Mouse (Mus musculus) liver, postnatal 0 days (tissue): Measurements from ENCODE around the gene Sdk1. TPM values are rescaled to one million over a fixed set of nuclear protein-coding genes. Genes with fewer than 3 reads are reported as not detected.

ENCODE experiments used
- ATAC-seq: fragments of 200-750 bp; cut with Nextera tagmentation; 2 replicates; pipeline ENCODE4 v1.8.0; 2017; ENCODE audit warnings: mild to moderate bottlenecking, moderate library complexity
- DNase-seq: peaks from one replicate; pipeline ENCODE4 v3.0.0-alpha.2; 2016
- H3K27ac ChIP-seq: fragments of 300-500 bp; sonication (generic); 2 replicates; pipeline ENCODE4 v1.5.1; 2014; ENCODE audit warnings: antibody characterized with exemption, moderate library complexity, mild to moderate bottlenecking, low read depth
- H3K27me3 ChIP-seq: fragments of 300-500 bp; sonication (generic); 2 replicates; pipeline ENCODE4 v1.6.1; 2014; ENCODE audit warnings: low read length, control low read depth, mixed read lengths; ENCODE audit not compliant: insufficient read depth
- H3K36me3 ChIP-seq: fragments of 300-500 bp; sonication (generic); replicated peaks from 2 replicates; pipeline ENCODE4 v1.6.1; 2014; ENCODE audit warnings: mild to moderate bottlenecking, control low read depth, low read length, moderate library complexity, mixed read lengths; ENCODE audit not compliant: insufficient read depth
- H3K4me1 ChIP-seq: fragments of 300-500 bp; sonication (generic); 2 replicates; pipeline ENCODE4 v1.6.1; 2014; ENCODE audit warnings: antibody characterized with exemption, mild to moderate bottlenecking, control low read depth; ENCODE audit not compliant: insufficient read depth
- H3K4me2 ChIP-seq: fragments of 300-500 bp; sonication (generic); 2 replicates; pipeline ENCODE4 v1.6.1; 2014; ENCODE audit warnings: low read depth, mild to moderate bottlenecking, low read length, moderate library complexity, mixed read lengths
- H3K4me3 ChIP-seq: fragments of 300-500 bp; sonication (generic); 2 replicates; pipeline ENCODE4 v1.5.1; 2014; ENCODE audit warnings: low read depth, low read length
- H3K9ac ChIP-seq: fragments of 300-500 bp; sonication (generic); replicated peaks from 2 replicates; pipeline ENCODE4 v1.6.1; 2014; ENCODE audit warnings: mild to moderate bottlenecking, moderate library complexity
- H3K9me3 ChIP-seq: fragments of 300-500 bp; sonication (generic); 2 replicates; pipeline ENCODE4 v1.6.1; 2016; ENCODE audit warnings: mild to moderate bottlenecking, control low read depth, low read length, mixed read lengths
- CTCF ChIP-seq: sonication (generic); IDR thresholded peaks from 2 replicates; pipeline ENCODE4 v1.5.1; 2016; ENCODE audit warnings: antibody characterized with exemption, low read depth
- EP300 ChIP-seq: IDR thresholded peaks from 2 replicates; pipeline ENCODE4 v1.6.1; 2016; ENCODE audit warnings: antibody characterized with exemption, low read depth, mild to moderate bottlenecking
- WGBS: fragments of 180-500 bp; shearing (Covaris S2); extraction: QIAGEN DNeasy Blood & Tissue Kit; methylation state at CpG from one replicate; pipeline ENCODE4 v1.1.7; 2014; ENCODE audit not compliant: insufficient replicate concordance; 5-methylcytosine and 5-hydroxymethylcytosine counted together
- polyA plus RNA-seq: library from polyadenylated mRNA; unstranded; fragments of >200 nt; fragmentation: Nextera tagmentation; extraction: Ambion mirVana; gene quantifications from 2 replicates; pipeline ENCODE4 v1.2.1, GENCODE M21; 2015

Gene Sdk1
- polyA plus RNA-seq: 0.06 and 0.09 TPM in 2 replicates

- peak; percentile 70 for TF ChIP-seq CTCF
- TF ChIP-seq EP300: no peak
- no peaks in the 10 kb centered on the region for H3K9me3 ChIP-seq
- no peaks in the 10 kb centered on the region for H3K36me3 ChIP-seq
- peak; percentile 96 for ATAC-seq
- peaks cover 34% of the 10 kb centered on the region for H3K27me3 ChIP-seq
- peak within 1 kb of the TSS; percentile 58 for H3K9ac ChIP-seq
- no peak within 1 kb of the TSS for H3K27ac ChIP-seq
- DNase-seq: peak; percentile 94
- peaks cover 13% of the 10 kb centered on the region for H3K4me1 ChIP-seq
- H3K4me2 ChIP-seq: peak within 1 kb of the TSS; percentile 88
- WGBS: 2% methylated on average over 48 of the region's 77 CpGs
- H3K4me3 ChIP-seq: peak within 1 kb of the TSS; percentile 55
Observed at GRCm38 (mm10) chr5:141240841-141241543, at the start of gene Sdk1. Gene Sdk1, plus strand, starts transcription at chr5:141241490.

GRCm38 (mm10) chr5:141197278-141197677, 44.0 kb upstream of the Sdk1 start:
- H3K4me3 ChIP-seq: no peak overlapping the region
- H3K9me3 ChIP-seq: no peaks in the 10 kb centered on the region
- no peak overlapping the region for H3K9ac ChIP-seq
- no peaks in the 10 kb centered on the region; the same call in 1 of the 2 replicates for H3K4me1 ChIP-seq
- DNase-seq: no peak
- H3K27ac ChIP-seq: no peak overlapping the region
- no peaks in the 10 kb centered on the region for H3K36me3 ChIP-seq
- WGBS: 51% methylated on average over 4 of the region's 4 CpGs
- H3K27me3 ChIP-seq: no peaks in the 10 kb centered on the region
- H3K4me2 ChIP-seq: no peak overlapping the region
- no peak for ATAC-seq
- no peak for TF ChIP-seq EP300
- no peak for TF ChIP-seq CTCF

- Histone ChIP-seq H3K9me3 (no peaks in the 10 kb centered on the region), H3K9ac (no peak overlapping the region), H3K36me3 (no peaks in the 10 kb centered on the region), H3K27me3 (no peaks in the 10 kb centered on the region), H3K4me1 (no peaks in the 10 kb centered on the region), H3K4me3 (no peak overlapping the region), H3K4me2 (no peak overlapping the region), H3K27ac (no peak overlapping the region)
- DNase-seq (no peak), ATAC-seq (no peak)
- no peak for TF ChIP-seq EP300
- no peak for TF ChIP-seq CTCF
- WGBS: 76% methylated on average over 11 of the region's 11 CpGs
Observed at GRCm38 (mm10) chr5:141202276-141203065, 38.8 kb upstream of the Sdk1 start.

GRCm38 (mm10) chr5:141207061-141207460, 34.2 kb upstream of the Sdk1 start:
- DNase-seq: no peak
- H3K9ac ChIP-seq: no peak overlapping the region
- no peaks in the 10 kb centered on the region for H3K4me1 ChIP-seq
- H3K27ac ChIP-seq: no peak overlapping the region
- H3K4me2 ChIP-seq: no peak overlapping the region
- H3K27me3 ChIP-seq: no peaks in the 10 kb centered on the region
- H3K36me3 ChIP-seq: no peaks in the 10 kb centered on the region
- H3K9me3 ChIP-seq: no peaks in the 10 kb centered on the region
- H3K4me3 ChIP-seq: no peak overlapping the region
- no peak for TF ChIP-seq CTCF
- no peak for TF ChIP-seq EP300
- 47% methylated on average over 5 of the region's 5 CpGs for WGBS
- no peak for ATAC-seq

- Histone ChIP-seq H3K4me3 (no peak overlapping the region), H3K27ac (no peak overlapping the region), H3K9me3 (no peaks in the 10 kb centered on the region), H3K4me2 (no peak overlapping the region), H3K27me3 (no peaks in the 10 kb centered on the region), H3K36me3 (no peaks in the 10 kb centered on the region), H3K9ac (no peak overlapping the region), H3K4me1 (no peaks in the 10 kb centered on the region)
- WGBS: 62% methylated on average over 3 of the region's 3 CpGs
- DNase-seq (peak; percentile 31), ATAC-seq (peak; percentile 72; the same call in 1 of the 2 replicates)
- TF ChIP-seq EP300: no peak
- TF ChIP-seq CTCF: no peak
Observed at GRCm38 (mm10) chr5:141225243-141225642, 16.0 kb upstream of the Sdk1 start.

- ATAC-seq: no peak
- TF ChIP-seq CTCF: no peak
- TF ChIP-seq EP300: no peak
- 28% methylated on average over 4 of the region's 4 CpGs for WGBS
Observed at GRCm38 (mm10) chr5:141234326-141234725, 7.0 kb upstream of the Sdk1 start.

More at GRCm38 (mm10) chr5:141234326-141234725, 7.0 kb upstream of the Sdk1 start:
- H3K9me3 ChIP-seq: no peaks in the 10 kb centered on the region
- no peak overlapping the region for H3K9ac ChIP-seq
- no peaks in the 10 kb centered on the region for H3K36me3 ChIP-seq
- no peak for DNase-seq
- H3K4me3 ChIP-seq: no peak overlapping the region
- no peak overlapping the region for H3K27ac ChIP-seq
- H3K27me3 ChIP-seq: 0 out of 2 replicates have a peak, but pooled peaks cover 1% of the 10 kb centered on the region
- no peaks in the 10 kb centered on the region for H3K4me1 ChIP-seq
- H3K4me2 ChIP-seq: no peak overlapping the region
